Mouse (Mus musculus) stomach, embryonic 16.5 days (tissue): ENCODE measurements around the gene Ms4a4a. TPM values are rescaled to one million over a fixed set of nuclear protein-coding genes. Genes with fewer than 3 reads are reported as not detected.

Experiments used
- ATAC-seq: fragments of 200-750 bp; cut with Nextera tagmentation; 2 replicates; pipeline ENCODE4 v1.8.0; 2017; ENCODE audit warnings: moderate number of reproducible peaks, moderate TSS enrichment; ENCODE audit not compliant: insufficient read depth, low FRiP score
- H3K27ac ChIP-seq: fragments of 300-500 bp; sonication (generic); 2 replicates; pipeline ENCODE4 v1.5.1; 2014; ENCODE audit warnings: low read length
- H3K27me3 ChIP-seq: fragments of 300-500 bp; sonication (generic); 2 replicates; pipeline ENCODE4 v1.6.1; 2014; ENCODE audit warnings: low read length, control low read depth, mixed read lengths; ENCODE audit not compliant: control insufficient read depth, insufficient read depth
- H3K36me3 ChIP-seq: fragments of 300-500 bp; sonication (generic); 2 replicates; pipeline ENCODE4 v1.6.1; 2014; ENCODE audit warnings: low read length; ENCODE audit not compliant: control insufficient read depth, insufficient read depth
- H3K4me1 ChIP-seq: fragments of 300-500 bp; sonication (generic); 2 replicates; pipeline ENCODE4 v1.6.1; 2014; ENCODE audit warnings: low read length, control low read depth, mixed read lengths; ENCODE audit not compliant: control insufficient read depth, insufficient read depth
- H3K4me2 ChIP-seq: fragments of 300-500 bp; sonication (generic); 2 replicates; pipeline ENCODE4 v1.6.1; 2014; ENCODE audit warnings: low read depth, low read length, mixed read lengths
- H3K4me3 ChIP-seq: fragments of 300-500 bp; sonication (generic); replicated peaks from 2 replicates; pipeline ENCODE4 v1.5.1; 2014; ENCODE audit warnings: mild to moderate bottlenecking, low read length
- H3K9ac ChIP-seq: fragments of 300-500 bp; sonication (generic); 2 replicates; pipeline ENCODE4 v1.6.1; 2014; ENCODE audit warnings: low read length
- H3K9me3 ChIP-seq: fragments of 300-500 bp; sonication (generic); replicated peaks from 2 replicates; pipeline ENCODE4 v1.6.1; 2016; ENCODE audit warnings: low read length, control low read depth; ENCODE audit not compliant: control insufficient read depth
- WGBS: fragments of 180-500 bp; shearing (Covaris S2); extraction: QIAGEN DNeasy Blood & Tissue Kit; methylation state at CpG from one replicate; pipeline ENCODE4 v1.1.7; 2014; 5-methylcytosine and 5-hydroxymethylcytosine counted together
- polyA plus RNA-seq: library from polyadenylated mRNA; unstranded; fragments of >200 nt; fragmentation: Nextera tagmentation; extraction: Ambion mirVana; gene quantifications from 2 replicates; pipeline ENCODE4 v1.2.1, GENCODE M21; 2015

Ms4a4a gene
- polyA plus RNA-seq = 10.5 and 10.7 TPM in 2 replicates

- no peaks in the 10 kb centered on the region for H3K27me3 ChIP-seq
- ATAC-seq = no peak
- H3K4me3 ChIP-seq = no peak within 1 kb of the TSS
- H3K9me3 ChIP-seq = no peaks in the 10 kb centered on the region
- H3K9ac ChIP-seq = no peak within 1 kb of the TSS
- 82% methylated on average over 2 of the region's 2 CpGs for WGBS
- no peaks in the 10 kb centered on the region for H3K36me3 ChIP-seq
- H3K4me2 ChIP-seq = no peak within 1 kb of the TSS
- H3K4me1 ChIP-seq = no peaks in the 10 kb centered on the region
- no peak within 1 kb of the TSS for H3K27ac ChIP-seq
Observed at GRCm38 (mm10) chr19:11375273-11375672, at the start of gene Ms4a4a. Ms4a4a (plus strand) TSS chr19:11375523.

DNA sequence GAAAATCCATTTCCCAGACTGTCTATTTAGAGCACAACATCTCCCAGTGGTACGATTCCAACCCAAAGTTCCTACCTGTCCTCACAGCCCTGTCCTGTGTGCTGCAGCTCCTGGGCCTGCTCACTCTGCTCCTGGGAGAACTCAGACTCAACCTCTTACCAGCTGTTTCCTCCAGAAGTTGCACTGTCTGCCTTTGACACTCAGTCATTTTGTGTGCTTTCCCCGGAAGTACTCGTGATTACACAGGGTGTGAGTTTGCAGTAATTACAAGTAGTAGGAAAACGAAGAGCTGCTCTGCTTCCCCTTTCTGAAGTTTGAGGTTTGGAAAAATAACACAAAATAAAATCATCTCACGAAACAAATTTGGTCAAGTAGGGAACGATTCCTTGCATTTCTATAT lies 39.4 kb upstream of the Ms4a4a start, which contains the start of gene Ms4a7:
Gene Ms4a7, minus strand, starts transcription at position 215 of the 400 bp plus-strand sequence.
- H3K9ac ChIP-seq = no peak within 1 kb of the TSS
- no peak within 1 kb of the TSS for H3K27ac ChIP-seq
- no peak within 1 kb of the TSS for H3K4me3 ChIP-seq
- no peaks in the 10 kb centered on the region for H3K9me3 ChIP-seq
- no peaks in the 10 kb centered on the region for H3K4me1 ChIP-seq
- H3K36me3 ChIP-seq = no peaks in the 10 kb centered on the region
- no peak within 1 kb of the TSS for H3K4me2 ChIP-seq
- no peaks in the 10 kb centered on the region for H3K27me3 ChIP-seq
- no peak for ATAC-seq
- 78% methylated on average over 6 of the region's 6 CpGs for whole genome bisulfite sequencing

DNA sequence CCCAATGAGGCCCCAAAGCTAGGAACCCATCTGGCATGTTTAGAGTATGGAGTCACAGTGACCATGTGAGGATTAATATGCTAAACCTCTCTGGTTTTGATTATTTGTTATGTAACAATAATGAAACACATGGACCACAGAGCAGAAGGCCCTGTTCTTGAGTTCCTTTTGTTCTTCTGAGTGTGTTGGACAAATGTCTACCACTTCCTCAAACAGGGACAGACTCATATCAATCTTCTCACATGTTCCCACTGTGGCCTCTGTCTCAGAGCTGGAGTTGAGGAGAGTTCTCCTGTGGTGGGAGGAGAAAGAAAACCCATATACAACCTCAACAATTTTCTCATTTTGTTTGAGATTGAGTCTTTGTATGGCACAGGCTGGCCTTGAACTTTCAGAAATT lies 32.2 kb upstream of the Ms4a4a start:
- no peak overlapping the region for H3K9ac ChIP-seq
- no peak overlapping the region for H3K4me2 ChIP-seq
- no peak overlapping the region for H3K4me3 ChIP-seq
- ATAC-seq = no peak
- no peaks in the 10 kb centered on the region for H3K9me3 ChIP-seq
- H3K36me3 ChIP-seq = no peaks in the 10 kb centered on the region
- H3K4me1 ChIP-seq = no peaks in the 10 kb centered on the region
- H3K27ac ChIP-seq = no peak overlapping the region
- H3K27me3 ChIP-seq = no peaks in the 10 kb centered on the region

GRCm38 (mm10) chr19:11343992-11344391 lies 31.3 kb upstream of the Ms4a4a start:
- no peak for ATAC-seq
- Histone ChIP-seq H3K9ac (no peak overlapping the region), H3K27ac (no peak overlapping the region), H3K36me3 (no peaks in the 10 kb centered on the region), H3K9me3 (no peaks in the 10 kb centered on the region), H3K4me2 (no peak overlapping the region), H3K4me3 (no peak overlapping the region), H3K4me1 (no peaks in the 10 kb centered on the region), H3K27me3 (no peaks in the 10 kb centered on the region)

- Histone ChIP-seq H3K4me1 (no peaks in the 10 kb centered on the region), H3K27ac (no peak overlapping the region), H3K4me3 (no peak overlapping the region), H3K27me3 (no peaks in the 10 kb centered on the region), H3K9me3 (no peaks in the 10 kb centered on the region), H3K4me2 (no peak overlapping the region), H3K36me3 (no peaks in the 10 kb centered on the region), H3K9ac (no peak overlapping the region)
- no peak for ATAC-seq
- 51% methylated on average over 7 of the region's 7 CpGs for WGBS
Observed at GRCm38 (mm10) chr19:11349698-11350481, 25.4 kb upstream of the Ms4a4a start.

GRCm38 (mm10) chr19:11351878-11352277 lies 23.4 kb upstream of the Ms4a4a start:
- Histone ChIP-seq H3K4me1 (no peaks in the 10 kb centered on the region), H3K36me3 (no peaks in the 10 kb centered on the region), H3K9me3 (no peaks in the 10 kb centered on the region), H3K9ac (no peak overlapping the region), H3K4me3 (no peak overlapping the region), H3K27me3 (no peaks in the 10 kb centered on the region), H3K4me2 (no peak overlapping the region), H3K27ac (no peak overlapping the region)
- no peak for ATAC-seq
- 48% methylated on average over 3 of the region's 3 CpGs for WGBS

GRCm38 (mm10) chr19:11355730-11356129 lies 19.6 kb upstream of the Ms4a4a start:
- no peaks in the 10 kb centered on the region for H3K9me3 ChIP-seq
- 71% methylated on average over 7 of the region's 7 CpGs for WGBS

GRCm38 (mm10) chr19:11360106-11360505 lies 15.2 kb upstream of the Ms4a4a start:
- ATAC-seq = no peak
- Histone ChIP-seq H3K27ac (no peak overlapping the region), H3K9me3 (no peaks in the 10 kb centered on the region), H3K4me1 (no peaks in the 10 kb centered on the region), H3K9ac (no peak overlapping the region), H3K27me3 (no peaks in the 10 kb centered on the region), H3K4me2 (no peak overlapping the region), H3K4me3 (no peak overlapping the region), H3K36me3 (no peaks in the 10 kb centered on the region)
- WGBS = 47% methylated on average over 3 of the region's 3 CpGs

More at GRCm38 (mm10) chr19:11355730-11356129, 19.6 kb upstream of the Ms4a4a start:
- no peak overlapping the region for H3K27ac ChIP-seq
- no peak overlapping the region for H3K9ac ChIP-seq
- H3K4me3 ChIP-seq = no peak overlapping the region
- H3K36me3 ChIP-seq = no peaks in the 10 kb centered on the region
- H3K4me2 ChIP-seq = no peak overlapping the region
- ATAC-seq = no peak
- no peaks in the 10 kb centered on the region for H3K4me1 ChIP-seq
- H3K27me3 ChIP-seq = no peaks in the 10 kb centered on the region

- H3K4me3 ChIP-seq = no peak overlapping the region
Observed at GRCm38 (mm10) chr19:11362002-11362401, 13.3 kb upstream of the Ms4a4a start.

More at GRCm38 (mm10) chr19:11362002-11362401, 13.3 kb upstream of the Ms4a4a start:
- no peaks in the 10 kb centered on the region for H3K4me1 ChIP-seq
- no peaks in the 10 kb centered on the region for H3K27me3 ChIP-seq
- no peaks in the 10 kb centered on the region for H3K36me3 ChIP-seq
- H3K4me2 ChIP-seq = no peak overlapping the region
- H3K27ac ChIP-seq = no peak overlapping the region
- no peak overlapping the region for H3K9ac ChIP-seq
- no peak for ATAC-seq
- H3K9me3 ChIP-seq = no peaks in the 10 kb centered on the region
